Mouse (Mus musculus) heart, postnatal 10 days (tissue): ENCODE measurements around the gene Cops7a. TPM values are rescaled to one million over a fixed set of nuclear protein-coding genes. Genes with fewer than 3 reads are reported as not detected.

Experiments
- total RNA-seq, 2 experiments: library from RNA; stranded (reverse); gene quantifications; 2 replicates each; pipeline ENCODE4 v1.2.3; 2021

Cops7a gene
- total RNA-seq, 2 experiments from 2014 or later: 102 to 108 TPM

Other genes starting within 250 kb of the Cops7a start
- gene Ptpn6, start 226.8 kb downstream of the Cops7a start, total RNA-seq: 1 to 10 TPM; 5.0 to 6.0 TPM
- gene Grcc10, start 224.2 kb downstream of the Cops7a start, total RNA-seq: 100 to 1,000 TPM; 322 to 335 TPM
- gene Gm45234, start 209.5 kb downstream of the Cops7a start, total RNA-seq: under 1 TPM in 1 of 2 experiments, not detected in 1; 0.98 TPM
- gene Atn1, start 209.0 kb downstream of the Cops7a start, total RNA-seq: 10 to 100 TPM; 59.4 to 59.7 TPM
- gene Eno2, start 195.9 kb downstream of the Cops7a start, total RNA-seq: 1 to 10 TPM; 3.4 to 3.7 TPM
- gene Lrrc23, start 185.8 kb downstream of the Cops7a start, total RNA-seq: not detected
- gene Spsb2, start 156.9 kb downstream of the Cops7a start, total RNA-seq: 1 to 10 TPM; 3.1 TPM
- 100 to 1,000 TPM; 870 to 877 TPM for gene Tpi1, start 151.2 kb downstream of the Cops7a start, total RNA-seq
- gene Usp5, start 136.1 kb downstream of the Cops7a start, total RNA-seq: 10 to 100 TPM; 87.5 to 87.9 TPM
- gene Cdca3, start 136.0 kb downstream of the Cops7a start, total RNA-seq: 10 to 100 TPM; 19.1 to 23.2 TPM
- 1 to 10 TPM; 3.9 to 4.4 TPM for gene Gnb3, start 125.3 kb downstream of the Cops7a start, total RNA-seq
- gene P3h3, start 107.8 kb downstream of the Cops7a start, total RNA-seq: 10 to 100 TPM; 27.1 to 27.3 TPM
- gene Gpr162, start 101.6 kb downstream of the Cops7a start, total RNA-seq: 1 to 10 TPM; 3.0 to 4.9 TPM
- gene Cd4, start 77.3 kb downstream of the Cops7a start, total RNA-seq: 1 to 10 TPM; 1.2 to 2.1 TPM
- gene Lag3, start 53.8 kb downstream of the Cops7a start, total RNA-seq: under 1 TPM; 0.72 to 0.84 TPM
- gene Ptms, start 45.4 kb downstream of the Cops7a start, total RNA-seq: 100 to 1,000 TPM; 516 to 532 TPM
- 100 to 1,000 TPM; 231 to 236 TPM for gene Mlf2, start 34.2 kb downstream of the Cops7a start, total RNA-seq
- gene Pianp, start 31.2 kb upstream of the Cops7a start, total RNA-seq: 1 to 10 TPM; 1.7 to 2.0 TPM
- gene Zfp384, start 43.6 kb upstream of the Cops7a start, total RNA-seq: 10 to 100 TPM; 27.7 to 29.3 TPM
- gene Ing4, start 74.2 kb upstream of the Cops7a start, total RNA-seq: 10 to 100 TPM; 41.8 to 47.3 TPM
- 1 to 10 TPM; 2.1 to 2.8 TPM for gene Acrbp, start 84.2 kb upstream of the Cops7a start, total RNA-seq
- gene Lpar5, start 102.4 kb upstream of the Cops7a start, total RNA-seq: under 1 TPM; 0.37 to 0.53 TPM
- 100 to 1,000 TPM; 170 to 183 TPM for gene Chd4, start 130.4 kb upstream of the Cops7a start, total RNA-seq
- gene Nop2, start 166.4 kb upstream of the Cops7a start, total RNA-seq: 10 to 100 TPM; 23.7 to 25.3 TPM
- gene Iffo1, start 179.7 kb upstream of the Cops7a start, total RNA-seq: 10 to 100 TPM; 13.0 to 17.8 TPM
- 1,000 to 10,000 TPM; 3,414 to 3,559 TPM for gene Gapdh, start 200.9 kb upstream of the Cops7a start, total RNA-seq
- 10 to 100 TPM; 42.3 to 51.8 TPM for gene Ncapd2, start 226.2 kb upstream of the Cops7a start, total RNA-seq
- gene Mrpl51, start 226.3 kb upstream of the Cops7a start, total RNA-seq: 100 to 1,000 TPM; 272 to 283 TPM